Mouse (Mus musculus) mesoderm, embryonic 11.5 days (tissue): ENCODE data around the gene Dhx29.

Experiments used
- DNase-seq: peaks from one replicate; pipeline ENCODE4 v3.0.0-alpha.2; 2012; ENCODE audit warnings: low read depth, low spot score

The Dhx29 gene

DNA sequence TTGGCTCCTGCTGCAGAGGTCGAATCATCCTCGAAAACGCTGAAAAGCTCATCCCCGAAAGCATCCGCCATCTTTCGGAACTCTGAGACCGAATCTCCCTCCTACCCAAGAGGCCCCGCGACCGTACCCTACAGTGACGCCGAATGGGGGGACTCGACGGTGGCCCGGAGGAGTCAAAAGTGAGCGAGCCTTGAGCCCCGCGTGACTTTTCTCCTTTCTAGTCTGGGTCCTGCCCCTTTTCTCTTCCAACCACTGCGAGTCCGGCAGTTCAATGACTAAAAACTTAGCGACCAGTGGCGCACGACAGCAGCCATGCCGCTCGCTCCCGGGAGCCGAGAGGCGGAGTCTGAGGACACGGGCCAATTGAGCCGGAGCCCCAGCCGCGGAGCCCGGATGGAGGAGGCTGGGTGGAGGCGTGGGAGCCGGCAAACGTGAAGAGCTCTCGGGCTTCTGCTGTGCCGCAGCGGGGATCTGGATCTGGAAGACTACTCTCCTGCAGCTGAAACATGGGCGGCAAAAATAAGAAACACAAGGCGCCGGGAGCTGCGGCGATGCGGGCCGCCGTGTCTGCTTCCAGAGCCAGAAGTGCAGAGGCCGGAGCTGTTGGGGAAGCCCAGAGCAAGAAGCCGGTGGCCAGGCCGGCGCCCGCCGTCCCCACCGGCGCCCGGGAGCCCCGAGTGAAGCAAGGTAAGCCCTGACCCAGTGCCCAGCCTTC is at the start of gene Dhx29, which contains the start of gene Mtrex:
TSS of gene Dhx29 (plus strand) at position 168 of the 715 bp plus-strand sequence.
TSS of gene Mtrex (minus strand) at position 112 of the 715 bp plus-strand sequence.
- peak; percentile 98 for DNase-seq

DNA sequence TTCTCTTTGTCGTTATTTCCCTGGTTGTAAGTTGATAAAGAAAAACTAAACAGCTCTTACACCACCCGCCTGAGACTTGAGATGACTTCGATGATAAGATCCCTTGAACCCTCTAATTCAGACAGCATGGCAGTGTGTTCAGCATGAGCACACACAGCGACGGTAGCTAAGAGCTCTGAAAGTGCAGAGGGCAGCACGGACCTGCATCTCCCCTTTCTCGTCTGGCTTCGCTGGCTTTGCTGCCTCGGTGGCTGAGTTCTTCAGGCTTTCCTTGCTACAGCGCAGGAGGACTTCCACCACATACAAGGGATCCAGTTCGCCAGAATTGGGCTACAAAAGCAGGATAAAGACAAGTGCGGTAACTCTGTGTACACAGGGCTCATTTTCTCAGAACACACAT is 40.0 kb upstream of the Dhx29 start:
- DNase-seq, result no peak

DNA sequence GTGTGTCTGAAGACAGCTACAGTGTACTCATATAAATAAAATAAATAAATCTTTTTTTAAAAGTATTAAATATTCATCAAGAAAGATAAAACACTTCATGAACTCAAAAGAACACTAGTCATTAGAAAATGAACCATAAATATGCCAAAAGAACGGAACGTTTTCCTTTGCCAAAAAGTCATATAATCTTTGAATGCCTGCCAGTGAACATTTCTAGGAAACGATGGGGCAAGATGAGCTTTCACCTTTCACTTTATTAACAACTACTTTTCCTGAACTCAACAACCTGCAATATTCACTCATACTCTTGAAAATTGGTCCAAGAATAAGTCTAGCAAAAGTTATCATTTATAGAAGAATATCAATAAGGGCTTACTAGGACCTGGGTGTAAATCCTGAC is 25.1 kb upstream of the Dhx29 start:
- no peak for DNase-seq

GRCm38 (mm10) chr13:112909663-112910062 is 17.6 kb upstream of the Dhx29 start:
- DNase-seq, result peak; percentile 44

GRCm38 (mm10) chr13:112910434-112910833 is 16.8 kb upstream of the Dhx29 start:
- no peak for DNase-seq

DNA sequence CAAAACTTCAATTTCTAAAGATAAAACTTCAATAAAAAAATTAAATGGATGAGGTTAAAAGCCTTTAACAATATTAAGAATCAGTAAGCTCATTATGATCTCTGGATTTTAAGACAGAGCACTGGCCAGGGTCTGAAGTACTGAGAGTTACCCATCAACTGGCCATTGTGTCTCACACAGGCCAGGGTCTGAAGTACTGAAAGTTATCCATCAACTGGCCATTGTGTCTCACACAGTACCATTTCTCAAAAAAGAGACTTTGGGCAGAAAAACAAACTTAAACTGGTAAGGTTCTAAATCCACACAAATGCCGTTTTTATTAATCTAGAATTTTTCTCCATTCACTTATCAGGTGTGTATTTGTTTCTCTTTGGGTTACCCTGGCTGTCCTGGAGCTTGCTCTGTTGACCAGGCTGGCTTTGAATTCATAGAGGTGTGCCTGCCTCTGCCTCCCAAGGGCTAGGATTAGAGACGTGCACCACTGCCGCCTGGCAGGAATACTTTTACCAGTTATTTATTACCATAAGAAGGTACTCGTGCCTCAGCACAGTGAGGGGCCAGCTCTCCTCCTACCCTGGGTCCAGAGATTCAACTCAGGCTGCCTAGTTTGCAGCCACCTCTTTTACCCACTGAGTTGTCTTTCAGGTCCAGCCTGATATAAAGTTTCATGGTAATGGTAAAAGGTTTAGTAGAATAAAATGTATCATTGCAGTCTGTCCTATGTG is 8.0 kb upstream of the Dhx29 start:
- DNase-seq, result no peak

DNA sequence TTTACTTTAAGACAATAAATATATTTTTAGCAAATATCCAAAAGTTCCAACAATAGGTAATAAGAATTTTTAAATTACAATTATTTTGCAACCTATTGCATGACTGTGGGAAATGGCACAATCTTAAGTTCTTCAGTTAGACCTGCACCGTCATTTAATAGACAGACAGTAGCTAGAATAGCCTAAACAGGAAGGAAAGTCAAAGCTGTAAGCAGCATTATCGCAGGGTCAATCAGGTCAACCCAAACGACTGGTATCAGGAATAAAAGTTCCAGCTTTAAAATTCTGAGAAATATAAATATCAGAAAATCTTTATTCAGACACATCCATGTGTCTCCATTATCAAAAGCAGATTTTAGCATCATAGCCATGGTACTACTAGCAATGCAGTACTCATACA is 6.3 kb upstream of the Dhx29 start:
- no peak for DNase-seq

GRCm38 (mm10) chr13:112925266-112925665 is 2.0 kb upstream of the Dhx29 start:
- DNase-seq, result no peak

- DNase-seq, result no peak
These were observed 1.3 kb upstream of the Dhx29 start for GRCm38 (mm10) chr13:112925976-112926375.

GRCm38 (mm10) chr13:112926796-112927195 is 458 bp upstream of the Dhx29 start:
- DNase-seq, result peak; percentile 12

DNA sequence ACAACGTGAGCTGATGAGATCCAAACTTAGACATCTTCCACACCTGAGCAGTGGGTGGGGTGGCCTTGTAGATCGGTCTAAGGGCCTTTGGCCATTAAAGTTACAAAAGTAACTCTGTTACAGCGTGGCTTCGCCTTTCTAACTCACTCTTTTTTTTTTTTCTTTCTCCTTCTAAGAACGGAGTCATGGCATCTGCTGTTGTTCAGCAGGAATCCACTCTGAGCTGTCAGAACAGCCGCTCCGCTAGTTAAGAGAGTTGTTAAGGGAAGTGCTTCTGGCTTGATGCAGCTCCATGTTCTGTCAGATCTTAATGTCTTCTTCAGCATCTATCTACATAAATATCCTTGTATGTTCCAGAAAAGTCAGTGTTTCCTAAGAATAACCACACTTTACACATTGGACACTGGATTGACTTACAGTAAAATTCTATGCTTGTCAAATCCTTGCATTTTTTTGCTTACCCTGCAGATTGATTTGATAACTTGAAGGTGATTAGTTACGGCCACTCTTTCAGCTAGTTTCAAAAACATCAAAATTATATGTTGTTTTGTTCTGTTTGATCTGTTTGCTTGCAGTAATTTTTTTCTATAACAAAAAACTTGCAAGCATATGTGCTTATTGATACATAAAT is 899 bp downstream of the Dhx29 start:
- DNase-seq, result peak; percentile 16

- no peak for DNase-seq
These were observed 10.9 kb downstream of the Dhx29 start for GRCm38 (mm10) chr13:112938130-112938529.

- DNase-seq, result no peak
These were observed 14.7 kb downstream of the Dhx29 start for GRCm38 (mm10) chr13:112941879-112942330.

DNA sequence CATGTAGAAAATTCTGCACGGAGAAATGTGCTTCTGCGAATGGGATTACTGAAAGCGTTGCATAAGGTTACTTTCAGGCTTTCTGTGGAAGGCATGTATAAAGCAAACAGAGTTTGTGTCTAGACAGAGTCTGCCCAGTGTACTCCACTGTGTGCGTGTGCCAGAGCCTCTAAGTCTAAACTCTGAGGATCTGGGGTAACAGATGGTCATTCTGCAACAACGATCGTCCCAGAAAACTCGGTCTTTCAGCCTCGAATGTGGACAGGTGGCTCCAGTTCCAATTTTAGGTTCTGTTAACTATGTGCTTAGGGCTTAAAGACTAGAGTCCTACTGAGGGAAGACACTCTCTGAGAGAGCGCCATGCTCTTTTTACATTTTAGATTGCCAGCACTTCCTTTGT is 18.1 kb downstream of the Dhx29 start:
- no peak for DNase-seq

DNA sequence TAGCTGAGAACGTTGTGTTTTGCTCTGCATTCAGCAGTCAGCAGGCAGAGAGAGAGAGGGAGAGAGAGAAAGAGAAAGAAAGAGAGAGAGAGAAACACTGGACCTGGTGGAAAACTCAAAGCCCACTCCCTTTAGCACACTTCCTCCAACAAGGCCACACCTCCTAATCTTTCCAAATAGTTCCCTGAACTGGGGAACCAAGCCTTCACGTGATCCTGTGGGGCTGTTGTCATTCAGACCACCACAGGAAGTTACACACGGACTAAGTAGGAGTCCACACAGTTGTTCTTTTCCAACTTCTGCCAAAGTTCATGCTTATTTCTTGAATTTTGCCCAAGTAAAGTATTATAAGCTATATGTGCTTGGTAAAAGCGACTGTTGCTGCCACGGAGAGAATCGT is 18.6 kb downstream of the Dhx29 start:
- no peak for DNase-seq

GRCm38 (mm10) chr13:112954067-112954466 is 26.8 kb downstream of the Dhx29 start:
- no peak for DNase-seq

DNA sequence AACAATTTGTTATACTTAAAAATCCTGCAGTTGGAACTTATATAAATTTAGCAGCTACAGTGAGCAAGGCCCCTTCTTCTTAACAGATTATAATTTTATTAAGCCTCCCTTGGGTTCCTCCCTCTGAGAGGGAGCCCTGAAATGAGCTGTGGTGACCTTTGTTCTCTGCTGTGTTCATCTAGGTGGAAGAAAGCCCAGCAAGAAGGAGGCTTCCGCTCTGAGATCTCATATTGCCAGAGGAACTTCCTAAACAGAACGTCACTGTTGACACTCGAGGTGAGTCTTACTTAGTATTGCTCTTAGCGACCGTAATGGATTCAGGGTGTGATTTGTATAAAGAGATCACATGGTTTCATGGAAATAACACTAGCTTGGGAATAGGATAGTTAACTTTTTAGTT is 35.8 kb downstream of the Dhx29 start:
- DNase-seq, result no peak

- no peak for DNase-seq
These were observed 37.2 kb downstream of the Dhx29 start for GRCm38 (mm10) chr13:112964421-112964820.

GRCm38 (mm10) chr13:112967267-112967666 is 40.0 kb downstream of the Dhx29 start:
- no peak for DNase-seq

- no peak for DNase-seq
These were observed 49.5 kb downstream of the Dhx29 start for GRCm38 (mm10) chr13:112976720-112977119.

GRCm38 (mm10) chr13:112985605-112986450 is 58.6 kb downstream of the Dhx29 start:
- DNase-seq, result no peak
